Mouse (Mus musculus) C2C12 (cell line): ENCODE measurements around the gene Zfp385b.

ENCODE experiments used
- CTCF ChIP-seq: IDR thresholded peaks from one replicate; pipeline ENCODE4 v1.5.1; 2011; ENCODE audit not compliant: control insufficient read depth, insufficient read depth, insufficient read length
- FOSL1 ChIP-seq: IDR thresholded peaks from one replicate; pipeline ENCODE4 v1.8.0; 2011; ENCODE audit warnings: mild to moderate bottlenecking, low read length; ENCODE audit not compliant: poor library complexity, insufficient read depth, severe bottlenecking
- USF1 ChIP-seq: IDR thresholded peaks from one replicate; pipeline ENCODE4 v1.6.1; 2011; ENCODE audit warnings: low read depth, mild to moderate bottlenecking, control low read depth, moderate library complexity

GRCm38 (mm10) chr2:77514476-77514875 is 305.0 kb downstream of the Zfp385b start:
- TF ChIP-seq CTCF: no peak
- no peak for TF ChIP-seq FOSL1
- TF ChIP-seq USF1: no peak
